Mouse (Mus musculus) hindbrain, embryonic 15.5 days (tissue): ENCODE measurements around the gene Tubg2. TPM values are rescaled to one million over a fixed set of nuclear protein-coding genes. Genes with fewer than 3 reads are reported as not detected.

Source experiments
- ATAC-seq: fragments of 200-750 bp; cut with Nextera tagmentation; 2 replicates; pipeline ENCODE4 v1.8.0; 2017; ENCODE audit warnings: low read depth, moderate number of reproducible peaks, moderate TSS enrichment; ENCODE audit not compliant: low FRiP score
- H3K27ac ChIP-seq: fragments of 300-500 bp; sonication (generic); replicated peaks from 2 replicates; pipeline ENCODE4 v1.5.1; 2015; ENCODE audit warnings: mild to moderate bottlenecking, inconsistent platforms
- H3K27me3 ChIP-seq: fragments of 300-500 bp; sonication (generic); 2 replicates; pipeline ENCODE4 v1.6.1; 2015; ENCODE audit warnings: control low read depth, inconsistent platforms
- H3K36me3 ChIP-seq: fragments of 300-500 bp; sonication (generic); 2 replicates; pipeline ENCODE4 v1.6.1; 2015; ENCODE audit warnings: control low read depth, inconsistent platforms
- H3K4me1 ChIP-seq: fragments of 300-500 bp; sonication (generic); replicated peaks from 2 replicates; pipeline ENCODE4 v1.6.1; 2015; ENCODE audit warnings: control low read depth, inconsistent platforms
- H3K4me2 ChIP-seq: fragments of 300-500 bp; sonication (generic); 2 replicates; pipeline ENCODE4 v1.6.1; 2015; ENCODE audit warnings: moderate library complexity, mild to moderate bottlenecking, inconsistent platforms
- H3K4me3 ChIP-seq: fragments of 300-500 bp; sonication (generic); 2 replicates; pipeline ENCODE4 v1.5.1; 2015; ENCODE audit warnings: mild to moderate bottlenecking, inconsistent platforms
- H3K9ac ChIP-seq: fragments of 300-500 bp; sonication (generic); 2 replicates; pipeline ENCODE4 v1.6.1; 2015; ENCODE audit warnings: inconsistent platforms
- H3K9me3 ChIP-seq: fragments of 300-500 bp; sonication (generic); 2 replicates; pipeline ENCODE4 v1.6.1; 2016; ENCODE audit warnings: control low read depth, inconsistent platforms
- WGBS: fragments of 180-500 bp; shearing (Covaris S2); methylation state at CpG from one replicate; pipeline ENCODE4 v1.1.7; 2015; 5-methylcytosine and 5-hydroxymethylcytosine counted together
- polyA plus RNA-seq: library from polyadenylated mRNA; unstranded; fragments of >200 nt; fragmentation: Nextera tagmentation; extraction: Ambion mirVana; gene quantifications from 2 replicates; pipeline ENCODE4 v1.2.1, GENCODE M21; 2015

Gene Tubg2
- polyA plus RNA-seq, 1 experiment from 2014 or later, result 53.1 TPM

- Histone ChIP-seq H3K36me3 (peaks cover 20% of the 10 kb centered on the region; the same call in 1 of the 2 replicates), H3K27ac (no peak overlapping the region), H3K4me3 (no peak overlapping the region), H3K27me3 (peaks cover 39% of the 10 kb centered on the region), H3K4me2 (no peak overlapping the region), H3K4me1 (peaks cover 10% of the 10 kb centered on the region), H3K9ac (no peak overlapping the region), H3K9me3 (no peaks in the 10 kb centered on the region)
- no peak for ATAC-seq
- WGBS, result 91% methylated on average over 15 of the region's 15 CpGs
Observed at GRCm38 (mm10) chr11:101161551-101161950, 5.8 kb downstream of the Tubg2 start.

- Histone ChIP-seq H3K9ac (no peak overlapping the region), H3K27ac (no peak overlapping the region), H3K4me3 (no peak overlapping the region), H3K36me3 (peaks cover 27% of the 10 kb centered on the region), H3K4me1 (peaks cover 8% of the 10 kb centered on the region; the same call in 1 of the 2 replicates), H3K4me2 (no peak overlapping the region), H3K27me3 (peaks cover 46% of the 10 kb centered on the region), H3K9me3 (no peaks in the 10 kb centered on the region)
- WGBS, result 56% methylated on average over 5 of the region's 5 CpGs
- ATAC-seq, result no peak; the same call in 1 of the 2 replicates
Observed at GRCm38 (mm10) chr11:101162301-101162700, 6.6 kb downstream of the Tubg2 start.

GRCm38 (mm10) chr11:101162772-101163171 is 7.1 kb downstream of the Tubg2 start:
- Histone ChIP-seq H3K4me2 (no peak overlapping the region), H3K9ac (no peak overlapping the region), H3K36me3 (peaks cover 32% of the 10 kb centered on the region), H3K27ac (no peak overlapping the region), H3K27me3 (peaks cover 51% of the 10 kb centered on the region), H3K4me1 (peaks cover 8% of the 10 kb centered on the region; the same call in 1 of the 2 replicates), H3K9me3 (no peaks in the 10 kb centered on the region), H3K4me3 (no peak overlapping the region)
- no peak; the same call in 1 of the 2 replicates for ATAC-seq
- 41% methylated on average over 5 of the region's 5 CpGs for WGBS

- H3K4me2 ChIP-seq, result peak overlapping the region; percentile 44
- H3K36me3 ChIP-seq, result peaks cover 28% of the 10 kb centered on the region
- H3K27me3 ChIP-seq, result peaks cover 59% of the 10 kb centered on the region
- H3K4me3 ChIP-seq, result peak overlapping the region; percentile 21
- H3K9ac ChIP-seq, result no peak overlapping the region
- no peak overlapping the region for H3K27ac ChIP-seq
- no peak for ATAC-seq
- peaks cover 11% of the 10 kb centered on the region for H3K4me1 ChIP-seq
- 19% methylated on average over 48 of the region's 49 CpGs for WGBS
- H3K9me3 ChIP-seq, result no peaks in the 10 kb centered on the region
Observed at GRCm38 (mm10) chr11:101163476-101164350, 8.0 kb downstream of the Tubg2 start.

- Histone ChIP-seq H3K4me2 (peak overlapping the region; percentile 44), H3K4me3 (peak overlapping the region; percentile 21), H3K27ac (no peak overlapping the region), H3K9ac (no peak overlapping the region), H3K36me3 (peaks cover 28% of the 10 kb centered on the region), H3K4me1 (peaks cover 17% of the 10 kb centered on the region), H3K27me3 (peaks cover 59% of the 10 kb centered on the region), H3K9me3 (no peaks in the 10 kb centered on the region)
- ATAC-seq, result no peak
- WGBS, result 14% methylated on average over 21 of the region's 21 CpGs
Observed at GRCm38 (mm10) chr11:101164351-101164665, 8.6 kb downstream of the Tubg2 start.

- peak overlapping the region; percentile 44 for H3K4me2 ChIP-seq
- no peak overlapping the region for H3K27ac ChIP-seq
- H3K27me3 ChIP-seq, result peaks cover 62% of the 10 kb centered on the region
- no peak overlapping the region for H3K9ac ChIP-seq
- H3K4me1 ChIP-seq, result peaks cover 23% of the 10 kb centered on the region
- WGBS, result 28% methylated on average over 35 of the region's 35 CpGs
- no peak for ATAC-seq
- H3K36me3 ChIP-seq, result peaks cover 28% of the 10 kb centered on the region
- no peaks in the 10 kb centered on the region for H3K9me3 ChIP-seq
- no peak overlapping the region for H3K4me3 ChIP-seq
Observed at GRCm38 (mm10) chr11:101164677-101165580, 9.2 kb downstream of the Tubg2 start.

GRCm38 (mm10) chr11:101166357-101166756 is 10.7 kb downstream of the Tubg2 start:
- no peak overlapping the region for H3K27ac ChIP-seq
- no peaks in the 10 kb centered on the region for H3K9me3 ChIP-seq
- no peak overlapping the region for H3K4me2 ChIP-seq
- peaks cover 31% of the 10 kb centered on the region for H3K4me1 ChIP-seq
- no peak overlapping the region for H3K9ac ChIP-seq
- peaks cover 62% of the 10 kb centered on the region for H3K27me3 ChIP-seq
- no peak for ATAC-seq
- WGBS, result 60% methylated on average over 14 of the region's 14 CpGs
- peaks cover 28% of the 10 kb centered on the region for H3K36me3 ChIP-seq
- no peak overlapping the region for H3K4me3 ChIP-seq

DNA sequence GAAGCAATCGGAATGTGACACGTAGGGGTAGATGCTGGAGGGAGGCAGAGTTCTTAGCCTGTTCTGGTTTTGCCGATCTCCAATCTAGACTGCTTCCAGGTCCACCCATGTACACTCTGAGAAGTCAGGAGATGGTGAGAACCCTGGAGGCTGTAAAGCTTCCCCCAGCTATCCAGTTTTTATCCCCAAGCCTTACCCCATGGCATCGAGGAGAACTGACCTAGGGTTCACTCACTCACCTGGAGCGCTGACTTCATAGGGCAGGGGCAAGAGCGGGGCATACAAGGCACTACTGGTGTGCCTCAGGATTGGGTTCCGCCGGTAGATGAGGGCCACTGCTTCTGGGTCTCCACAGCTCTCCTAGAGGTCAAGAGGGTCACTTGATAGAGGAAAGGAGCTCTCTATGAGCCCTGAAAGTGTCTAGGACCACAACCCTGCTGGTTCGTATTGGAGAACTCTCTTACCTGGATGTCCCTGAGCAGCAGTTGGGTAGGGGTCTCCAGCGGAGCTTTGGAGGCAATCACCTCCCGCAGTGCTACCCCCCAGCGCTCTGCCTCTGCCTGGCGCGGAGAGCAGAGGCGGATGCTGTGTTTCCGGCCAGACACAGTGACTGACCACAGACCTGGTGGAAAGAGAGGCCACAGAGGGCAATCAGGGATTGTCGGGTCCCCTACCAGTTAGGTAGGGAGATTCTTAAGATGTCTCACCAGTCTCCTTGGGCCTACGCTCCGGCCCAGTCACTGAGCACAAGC is 11.7 kb downstream of the Tubg2 start:
- Histone ChIP-seq H3K27ac (no peak overlapping the region), H3K36me3 (peaks cover 22% of the 10 kb centered on the region), H3K27me3 (peaks cover 62% of the 10 kb centered on the region), H3K4me3 (no peak overlapping the region), H3K9me3 (no peaks in the 10 kb centered on the region), H3K4me1 (peaks cover 40% of the 10 kb centered on the region), H3K9ac (no peak overlapping the region), H3K4me2 (no peak overlapping the region)
- no peak for ATAC-seq
- WGBS, result 64% methylated on average over 19 of the region's 19 CpGs

DNA sequence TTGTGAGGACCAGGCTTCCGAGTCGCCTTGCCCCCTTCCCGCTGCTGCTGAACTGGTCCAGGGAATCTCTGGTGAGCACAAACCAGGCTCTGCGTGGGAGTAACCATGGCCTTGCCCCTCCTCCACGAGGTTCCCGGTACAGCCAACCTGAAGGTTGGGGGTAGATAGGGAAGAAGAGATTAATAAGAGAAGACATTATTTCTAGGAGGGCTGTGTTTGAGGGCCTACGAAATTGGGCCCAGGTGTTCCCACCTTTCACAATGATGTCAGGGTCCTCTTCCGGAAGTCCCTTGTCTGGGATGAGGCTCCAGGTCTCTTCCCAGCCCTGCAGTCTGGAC is 12.2 kb downstream of the Tubg2 start:
- H3K4me3 ChIP-seq, result no peak overlapping the region
- H3K27ac ChIP-seq, result no peak overlapping the region
- no peaks in the 10 kb centered on the region for H3K9me3 ChIP-seq
- peaks cover 22% of the 10 kb centered on the region for H3K36me3 ChIP-seq
- no peak for ATAC-seq
- 52% methylated on average over 8 of the region's 8 CpGs for WGBS
- peaks cover 44% of the 10 kb centered on the region for H3K4me1 ChIP-seq
- H3K4me2 ChIP-seq, result no peak overlapping the region
- no peak overlapping the region for H3K9ac ChIP-seq
- H3K27me3 ChIP-seq, result peaks cover 58% of the 10 kb centered on the region

DNA sequence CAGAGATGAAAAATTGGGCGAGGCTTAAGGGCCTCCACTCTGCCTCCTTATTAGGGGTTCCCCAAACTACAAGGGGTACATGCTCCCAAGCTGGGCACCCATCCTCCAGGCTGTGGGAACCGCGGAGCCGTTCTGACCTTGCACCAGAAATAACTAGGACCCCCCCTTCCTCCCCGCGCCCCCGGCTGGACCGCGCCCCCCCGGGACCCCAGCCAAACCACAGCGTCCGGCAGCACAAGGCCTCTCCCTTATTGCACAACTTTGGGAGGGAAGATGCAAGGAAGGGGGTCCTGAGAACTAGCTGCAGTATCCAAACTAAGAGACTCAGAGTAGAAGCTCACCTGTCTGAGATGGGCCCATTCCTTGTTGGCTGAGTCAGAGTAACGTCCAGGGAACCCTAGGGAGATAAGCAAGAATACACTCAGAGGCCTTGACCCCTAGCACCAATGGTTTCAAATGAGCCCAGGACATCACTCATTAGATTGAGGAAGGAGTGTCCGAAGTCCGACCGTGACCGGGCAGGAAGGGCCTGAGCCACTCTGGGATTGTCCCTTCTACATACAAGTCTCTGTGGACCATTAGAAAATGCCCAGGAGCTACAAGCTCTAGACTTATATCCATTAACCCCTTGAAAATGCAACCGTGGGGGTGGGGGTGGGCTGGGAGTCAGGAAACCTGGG is 12.7 kb downstream of the Tubg2 start:
- no peak overlapping the region for H3K4me3 ChIP-seq
- no peak for ATAC-seq

More for the DNA sequence above, 12.7 kb downstream of the Tubg2 start:
- Histone ChIP-seq H3K4me1 (peaks cover 49% of the 10 kb centered on the region), H3K9me3 (no peaks in the 10 kb centered on the region), H3K9ac (no peak overlapping the region), H3K36me3 (peaks cover 22% of the 10 kb centered on the region), H3K27ac (no peak overlapping the region), H3K27me3 (peaks cover 53% of the 10 kb centered on the region), H3K4me2 (peak overlapping the region; percentile 81)
- 73% methylated on average over 18 of the region's 18 CpGs for WGBS
